Mouse (Mus musculus) stomach, embryonic 15.5 days (tissue): ENCODE data around the gene D2hgdh. TPM values are rescaled to one million over a fixed set of nuclear protein-coding genes. Genes with fewer than 3 reads are reported as not detected.
"Not testable (repeated sequence)": the region's sequence is repeated elsewhere in the genome, so short reads cannot be mapped to it uniquely, and the experiment has no call there.

Experiments
- ATAC-seq: fragments of 200-750 bp; cut with Nextera tagmentation; 2 replicates; pipeline ENCODE4 v1.8.0; 2017; ENCODE audit warnings: low read depth, moderate number of reproducible peaks, moderate TSS enrichment; ENCODE audit not compliant: insufficient read depth, low FRiP score
- H3K27ac ChIP-seq: fragments of 300-500 bp; sonication (generic); 2 replicates; pipeline ENCODE4 v1.5.1; 2015; ENCODE audit warnings: mild to moderate bottlenecking, inconsistent platforms
- H3K27me3 ChIP-seq: fragments of 300-500 bp; sonication (generic); replicated peaks from 2 replicates; pipeline ENCODE4 v1.6.1; 2015; ENCODE audit warnings: inconsistent platforms
- H3K36me3 ChIP-seq: fragments of 300-500 bp; sonication (generic); 2 replicates; pipeline ENCODE4 v1.6.1; 2015; ENCODE audit warnings: inconsistent platforms
- H3K4me1 ChIP-seq: fragments of 300-500 bp; sonication (generic); 2 replicates; pipeline ENCODE4 v1.6.1; 2015; ENCODE audit warnings: inconsistent platforms
- H3K4me2 ChIP-seq: fragments of 300-500 bp; sonication (generic); 2 replicates; pipeline ENCODE4 v1.6.1; 2015; ENCODE audit warnings: mild to moderate bottlenecking, inconsistent platforms
- H3K4me3 ChIP-seq: fragments of 300-500 bp; sonication (generic); replicated peaks from 2 replicates; pipeline ENCODE4 v1.5.1; 2015; ENCODE audit warnings: inconsistent platforms
- H3K9ac ChIP-seq: fragments of 300-500 bp; sonication (generic); 2 replicates; pipeline ENCODE4 v1.6.1; 2015; ENCODE audit warnings: inconsistent platforms
- H3K9me3 ChIP-seq: fragments of 300-500 bp; sonication (generic); 2 replicates; pipeline ENCODE4 v1.6.1; 2016; ENCODE audit warnings: inconsistent platforms
- WGBS: fragments of 180-500 bp; shearing (Covaris S2); methylation state at CpG from one replicate; pipeline ENCODE4 v1.1.7; 2015; 5-methylcytosine and 5-hydroxymethylcytosine counted together
- polyA plus RNA-seq: library from polyadenylated mRNA; unstranded; fragments of >200 nt; fragmentation: Nextera tagmentation; extraction: Ambion mirVana; gene quantifications from 2 replicates; pipeline ENCODE4 v1.2.1, GENCODE M21; 2015

The D2hgdh gene
- polyA plus RNA-seq, 1 experiment from 2014 or later = 13.0 TPM

DNA sequence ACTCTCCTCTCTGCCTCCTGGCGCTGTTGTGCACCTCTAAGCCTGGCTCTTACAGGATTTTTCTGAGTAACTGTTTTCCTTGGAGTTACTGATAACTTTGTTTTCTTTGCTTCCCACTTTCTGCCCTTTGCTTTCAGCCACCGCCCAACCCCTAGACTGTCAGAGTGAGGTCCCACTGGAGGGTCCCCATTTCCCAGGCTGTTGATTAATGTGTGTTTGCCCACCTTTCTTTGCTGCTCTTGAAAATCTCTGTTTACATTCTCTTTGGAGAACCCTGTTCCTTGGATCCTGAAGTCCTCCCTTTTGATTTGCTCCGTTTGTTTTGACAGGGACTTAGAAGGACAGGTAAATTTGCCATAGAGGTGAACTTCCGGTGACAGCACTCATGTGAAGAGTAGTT, 15.8 kb upstream of the D2hgdh start:
- Histone ChIP-seq H3K9ac (no peak overlapping the region), H3K4me3 (no peak overlapping the region), H3K4me2 (no peak overlapping the region), H3K27me3 (no peaks in the 10 kb centered on the region), H3K9me3 (no peaks in the 10 kb centered on the region), H3K4me1 (peaks cover 14% of the 10 kb centered on the region), H3K27ac (no peak overlapping the region), H3K36me3 (peaks cover 52% of the 10 kb centered on the region)
- 68% methylated on average over 4 of the region's 4 CpGs for WGBS
- no peak for ATAC-seq

GRCm38 (mm10) chr1:93810011-93810410, 14.7 kb upstream of the D2hgdh start:
- Histone ChIP-seq H3K27me3 (no peaks in the 10 kb centered on the region), H3K9me3 (no peaks in the 10 kb centered on the region), H3K9ac (no peak overlapping the region), H3K4me3 (no peak overlapping the region), H3K4me1 (peaks cover 7% of the 10 kb centered on the region), H3K27ac (no peak overlapping the region), H3K36me3 (peaks cover 64% of the 10 kb centered on the region), H3K4me2 (no peak overlapping the region)
- WGBS = 95% methylated on average over 3 of the region's 3 CpGs
- ATAC-seq = no peak

DNA sequence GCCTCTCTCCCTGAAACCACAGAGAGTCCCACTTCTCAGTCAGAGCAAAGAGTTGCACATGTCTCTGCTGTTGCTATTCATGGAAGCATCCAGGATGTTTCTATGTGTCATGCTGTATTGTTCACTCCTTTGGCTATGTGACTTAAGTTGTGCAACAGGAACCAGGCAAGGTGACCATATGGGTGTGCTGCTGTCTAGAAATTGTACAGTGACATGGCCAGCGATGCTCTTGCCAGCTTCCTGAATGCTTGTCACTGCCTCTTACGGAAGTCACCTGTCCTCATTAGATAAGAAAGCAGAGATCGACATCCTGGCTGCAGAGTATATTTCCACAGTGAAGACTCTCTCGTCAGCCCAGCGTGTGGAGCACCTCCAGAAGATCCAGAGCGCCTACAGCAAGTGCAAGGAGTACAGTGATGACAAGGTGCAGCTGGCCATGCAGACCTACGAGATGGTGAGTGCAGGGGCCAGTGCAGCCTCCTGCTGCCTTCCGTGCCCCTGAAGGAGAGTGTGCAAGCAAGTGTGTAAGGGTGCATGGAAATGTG, 13.1 kb upstream of the D2hgdh start:
- Histone ChIP-seq H3K4me3 (no peak overlapping the region), H3K9ac (no peak overlapping the region), H3K27ac (no peak overlapping the region), H3K4me1 (no peaks in the 10 kb centered on the region), H3K27me3 (no peaks in the 10 kb centered on the region), H3K9me3 (no peaks in the 10 kb centered on the region), H3K36me3 (peaks cover 73% of the 10 kb centered on the region), H3K4me2 (no peak overlapping the region)
- WGBS = 85% methylated on average over 8 of the region's 8 CpGs
- ATAC-seq = no peak

- Histone ChIP-seq H3K36me3 (peaks cover 74% of the 10 kb centered on the region), H3K4me3 (no peak overlapping the region), H3K27me3 (no peaks in the 10 kb centered on the region), H3K9ac (no peak overlapping the region), H3K9me3 (no peaks in the 10 kb centered on the region), H3K4me2 (no peak overlapping the region), H3K27ac (no peak overlapping the region), H3K4me1 (no peaks in the 10 kb centered on the region)
- WGBS = 93% methylated on average over 8 of the region's 8 CpGs
- ATAC-seq = no peak
Observed at GRCm38 (mm10) chr1:93817823-93818532, 6.7 kb upstream of the D2hgdh start.

GRCm38 (mm10) chr1:93818722-93819121, 6.0 kb upstream of the D2hgdh start:
- H3K36me3 ChIP-seq = peaks cover 67% of the 10 kb centered on the region
- no peaks in the 10 kb centered on the region for H3K27me3 ChIP-seq
- WGBS = 91% methylated on average over 7 of the region's 7 CpGs

DNA sequence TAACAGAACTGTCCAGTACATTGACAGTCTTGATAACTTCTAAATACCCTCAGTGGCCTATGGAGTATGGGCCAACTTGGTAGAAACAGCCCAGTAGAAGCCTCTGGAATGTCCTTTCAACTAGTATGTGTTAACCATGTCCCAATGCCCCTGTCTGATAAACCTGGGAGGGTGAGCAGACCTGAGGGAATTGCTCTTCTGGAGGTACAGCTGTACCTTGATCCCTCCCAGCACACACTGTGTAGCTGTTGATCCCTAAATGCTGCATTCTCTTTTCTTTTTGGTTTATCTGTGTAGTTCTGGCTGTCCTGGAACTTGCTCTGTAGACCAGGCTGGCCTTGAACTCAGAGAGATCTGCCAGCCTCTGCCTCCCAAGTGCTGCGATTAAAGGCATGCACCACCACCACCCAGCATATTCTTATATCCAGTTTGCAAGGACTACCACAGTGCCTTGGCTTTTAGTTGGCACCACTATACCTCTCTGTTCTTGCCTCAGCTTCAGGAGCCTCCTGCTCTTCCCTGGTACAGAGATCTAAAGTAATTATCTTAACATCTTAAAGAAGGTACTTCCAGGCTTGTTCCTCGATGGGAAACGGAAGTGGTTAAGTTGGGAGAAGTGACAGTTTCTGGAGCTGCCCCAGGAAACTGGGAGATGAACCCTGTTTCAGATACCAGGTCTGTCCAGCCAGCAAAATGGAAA, 763 bp upstream of the D2hgdh start:
- Histone ChIP-seq H3K9ac (no peak overlapping the region), H3K4me3 (no peak overlapping the region), H3K9me3 (no peaks in the 10 kb centered on the region), H3K27me3 (no peaks in the 10 kb centered on the region), H3K27ac (peak overlapping the region; percentile 97; the same call in 1 of the 2 replicates), H3K4me1 (peaks cover 7% of the 10 kb centered on the region; the same call in 1 of the 2 replicates), H3K4me2 (no peak overlapping the region), H3K36me3 (peaks cover 18% of the 10 kb centered on the region)
- 64% methylated on average over 3 of the region's 3 CpGs for WGBS
- no peak for ATAC-seq

More at GRCm38 (mm10) chr1:93818722-93819121, 6.0 kb upstream of the D2hgdh start:
- no peak for ATAC-seq
- Histone ChIP-seq H3K4me3 (no peak overlapping the region), H3K27ac (no peak overlapping the region), H3K4me1 (no peaks in the 10 kb centered on the region), H3K9ac (no peak overlapping the region), H3K4me2 (no peak overlapping the region), H3K9me3 (no peaks in the 10 kb centered on the region)

GRCm38 (mm10) chr1:93825105-93825674, 481 bp downstream of the D2hgdh start:
- Histone ChIP-seq H3K4me2 (peak overlapping the region; percentile 73), H3K4me3 (peak overlapping the region; percentile 57), H3K36me3 (peaks cover 9% of the 10 kb centered on the region; the same call in 1 of the 2 replicates), H3K9ac (peak overlapping the region; percentile 49), H3K27ac (peak overlapping the region; percentile 97), H3K9me3 (no peaks in the 10 kb centered on the region), H3K4me1 (peaks cover 7% of the 10 kb centered on the region; the same call in 1 of the 2 replicates), H3K27me3 (no peaks in the 10 kb centered on the region)
- ATAC-seq = peak; percentile 99
- under 1% methylated on average over 30 of the region's 30 CpGs for WGBS

DNA sequence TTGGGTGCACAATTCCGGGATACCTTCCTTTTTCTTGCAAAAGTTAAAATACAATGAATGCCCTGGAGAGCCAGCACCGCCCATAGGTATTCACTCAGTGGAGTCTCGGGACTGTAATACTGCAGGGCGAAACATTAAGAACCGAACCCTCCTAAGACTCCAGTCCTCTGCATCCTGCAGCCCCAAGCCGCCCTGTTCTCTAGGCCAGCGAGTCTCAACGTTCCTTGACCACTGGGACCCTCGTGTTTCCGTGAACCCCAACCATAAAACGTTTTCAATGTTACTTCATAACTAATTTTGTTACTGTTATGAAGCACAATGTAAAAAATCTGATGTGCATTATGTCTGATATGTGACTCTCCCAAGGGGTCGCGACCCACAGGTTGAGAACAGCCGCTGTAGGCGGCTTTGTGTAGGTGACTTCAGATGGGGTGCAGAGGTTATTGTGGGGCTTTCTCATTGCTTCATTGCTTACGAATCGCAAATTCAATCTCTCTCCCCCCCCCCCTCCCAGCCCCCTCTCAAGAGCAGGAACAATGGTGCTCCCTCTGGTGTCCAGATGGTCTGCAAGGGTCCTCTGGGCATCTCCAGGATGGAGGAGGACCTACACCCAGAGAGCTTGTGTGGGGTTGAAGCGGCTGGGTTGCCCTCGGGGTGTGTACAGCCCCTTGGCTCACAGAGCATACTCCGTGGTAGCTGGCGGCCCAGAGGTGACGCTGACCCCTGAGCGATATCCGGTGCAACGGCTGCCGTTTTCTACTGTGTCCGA, 1.2 kb downstream of the D2hgdh start:
- Histone ChIP-seq H3K4me1 (peaks cover 7% of the 10 kb centered on the region; the same call in 1 of the 2 replicates), H3K4me3 (peak overlapping the region; percentile 57), H3K4me2 (peak overlapping the region; percentile 73), H3K27me3 (no peaks in the 10 kb centered on the region), H3K9me3 (no peaks in the 10 kb centered on the region), H3K27ac (peak overlapping the region; percentile 97), H3K36me3 (peaks cover 6% of the 10 kb centered on the region; the same call in 1 of the 2 replicates), H3K9ac (peak overlapping the region; percentile 43; the same call in 1 of the 2 replicates)
- no peak for ATAC-seq
- WGBS = 39% methylated on average over 27 of the region's 27 CpGs

- Histone ChIP-seq H3K9me3 (no peaks in the 10 kb centered on the region), H3K27ac (no peak overlapping the region), H3K27me3 (no peaks in the 10 kb centered on the region), H3K4me2 (peak overlapping the region; percentile 73), H3K36me3 (0 out of 2 replicates have a peak, but pooled peaks cover under 1% of the 10 kb centered on the region), H3K4me3 (no peak overlapping the region), H3K4me1 (peaks cover 7% of the 10 kb centered on the region; the same call in 1 of the 2 replicates), H3K9ac (no peak overlapping the region)
- WGBS = 93% methylated on average over 9 of the region's 9 CpGs
- no peak for ATAC-seq
Observed at GRCm38 (mm10) chr1:93826540-93826835, 1.8 kb downstream of the D2hgdh start.

DNA sequence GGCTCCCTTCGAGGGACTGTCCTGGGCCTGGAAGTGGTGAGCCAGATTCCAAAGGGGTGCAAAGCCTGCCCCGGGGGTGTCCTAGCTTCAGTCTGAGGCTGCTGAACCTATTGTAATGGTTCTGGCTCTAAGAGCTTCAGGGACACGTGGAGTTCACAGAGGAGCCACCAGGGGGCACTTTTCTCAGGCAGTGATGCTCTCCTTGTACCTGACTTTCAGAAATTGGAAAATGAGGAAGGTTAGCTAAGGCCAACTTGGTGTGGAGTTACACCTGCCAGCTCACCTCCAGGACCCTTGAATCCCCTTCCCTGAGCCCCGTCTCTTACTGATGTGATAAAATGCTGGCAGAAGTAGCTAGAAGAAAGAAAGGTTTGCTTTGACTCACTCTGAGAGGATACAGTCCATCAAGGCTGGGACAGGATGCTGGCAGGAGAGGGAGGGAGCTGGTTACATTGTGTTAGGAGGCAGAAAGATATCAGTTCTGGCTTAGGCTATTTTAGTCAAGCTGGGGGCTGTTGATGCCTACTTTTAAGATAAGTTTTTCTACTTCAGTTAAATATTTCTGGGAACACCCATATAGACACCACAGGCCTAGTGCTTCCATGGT, 8.1 kb downstream of the D2hgdh start:
- H3K27me3 ChIP-seq, H3K4me2 ChIP-seq, ATAC-seq, H3K4me3 ChIP-seq, H3K9me3 ChIP-seq, H3K27ac ChIP-seq, H3K9ac ChIP-seq, H3K4me1 ChIP-seq, H3K36me3 ChIP-seq: not testable (repeated sequence)
- 63% methylated on average over 4 of the region's 4 CpGs for WGBS

- Histone ChIP-seq H3K4me1 (no peaks in the 10 kb centered on the region), H3K4me3 (no peak overlapping the region), H3K4me2 (no peak overlapping the region), H3K9ac (no peak overlapping the region), H3K36me3 (no peaks in the 10 kb centered on the region; the same call in 1 of the 2 replicates), H3K27ac (no peak overlapping the region), H3K27me3 (no peaks in the 10 kb centered on the region), H3K9me3 (no peaks in the 10 kb centered on the region)
- no peak for ATAC-seq
- WGBS = 76% methylated on average over 7 of the region's 7 CpGs
Observed at GRCm38 (mm10) chr1:93834671-93835150, 10.0 kb downstream of the D2hgdh start.
